Mouse (Mus musculus) cerebellum, adult 2 months (tissue): ENCODE data around the gene Myadm.
"Not testable (repeated sequence)": the region's sequence is repeated elsewhere in the genome, so short reads cannot be mapped to it uniquely, and the experiment has no call there.

Experiments
- CTCF ChIP-seq: fragments of 200-500 bp; IDR thresholded peaks from 2 replicates; pipeline ENCODE4 v1.5.1; 2011; ENCODE audit warnings: low read depth, mild to moderate bottlenecking, control low read depth, low read length, moderate library complexity, borderline replicate concordance; ENCODE audit not compliant: insufficient read depth
- POLR2A ChIP-seq: fragments of 200-500 bp; IDR thresholded peaks from 2 replicates; pipeline ENCODE4 v1.6.1; 2011; ENCODE audit warnings: low read length, control low read depth, borderline replicate concordance; ENCODE audit not compliant: insufficient read depth

GRCm38 (mm10) chr7:3276781-3277180, 12.1 kb upstream of the Myadm start:
- not testable (repeated sequence) for TF ChIP-seq POLR2A, CTCF
